Mouse (Mus musculus) CH12.LX (cell line): ENCODE data around the gene Nbea.

Experiments
- CHD1 ChIP-seq: IDR thresholded peaks from 2 replicates; pipeline ENCODE4 v1.6.1; 2012; ENCODE audit warnings: low read depth, low read length, improper control_type of control experiment, inconsistent platforms
- CHD2 ChIP-seq: IDR thresholded peaks from 2 replicates; pipeline ENCODE4 v1.6.1; 2011; ENCODE audit warnings: low read length, improper control_type of control experiment
- CTCF ChIP-seq, 2 experiments: IDR thresholded peaks in 1 of 2; conservative IDR thresholded peaks in 1 of 2; 2 replicates each; pipeline ENCODE4 v1.5.1; 2011 to 2012; ENCODE audit warnings: low read depth in 2 of 2, low read length in 2 of 2, improper control_type of control experiment in 1 of 2, inconsistent platforms in 1 of 2, mild to moderate bottlenecking in 1 of 2, moderate library complexity in 1 of 2
- EP300 ChIP-seq: IDR thresholded peaks from 2 replicates; pipeline ENCODE4 v1.6.1; 2011; ENCODE audit warnings: low read length, improper control_type of control experiment
- JUN ChIP-seq: IDR thresholded peaks from 2 replicates; pipeline ENCODE4 v1.6.1; 2011; ENCODE audit warnings: low read depth, mild to moderate bottlenecking, low read length, improper control_type of control experiment, moderate library complexity; ENCODE audit not compliant: insufficient read depth
- MAFK ChIP-seq: IDR thresholded peaks from 2 replicates; pipeline ENCODE4 v1.6.1; 2011; ENCODE audit warnings: low read length, improper control_type of control experiment; ENCODE audit not compliant: insufficient replicate concordance
- POLR2A ChIP-seq: IDR thresholded peaks from 2 replicates; pipeline ENCODE4 v1.6.1; 2011; ENCODE audit warnings: low read depth, mild to moderate bottlenecking, improper control_type of control experiment, low read length
- ZNF384 ChIP-seq: IDR thresholded peaks from 2 replicates; pipeline ENCODE4 v1.6.1; 2012; ENCODE audit warnings: low read depth, low read length, improper control_type of control experiment, inconsistent platforms

DNA sequence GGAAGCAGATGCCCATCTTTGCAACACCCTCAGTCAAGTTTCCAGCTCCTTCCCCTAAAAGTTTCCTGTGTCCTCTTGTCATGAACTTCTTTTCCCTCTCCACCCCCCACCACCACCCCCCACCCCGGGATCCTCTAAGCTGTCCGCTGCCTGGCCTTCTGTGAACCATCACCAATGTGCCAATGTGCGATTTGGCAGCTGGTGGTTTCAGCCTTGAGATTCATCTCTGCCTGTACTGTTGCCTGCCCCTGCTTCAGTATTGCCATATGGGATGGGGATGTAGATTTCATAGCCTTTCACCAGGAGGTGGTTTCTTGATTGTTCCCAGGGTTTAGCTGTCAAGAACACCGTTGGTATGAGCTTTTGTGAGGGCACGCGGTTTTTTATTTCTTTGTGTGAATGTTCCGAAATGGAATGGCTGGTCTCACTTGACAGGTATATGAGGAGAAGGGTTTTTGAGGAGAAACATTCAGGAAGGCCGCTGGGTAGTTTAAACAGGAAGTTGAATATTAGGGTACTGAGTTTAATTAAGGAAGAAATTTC is 594.0 kb downstream of the Nbea start:
- TF ChIP-seq POLR2A (no peak), CHD2 (no peak), EP300 (no peak), MAFK (no peak), JUN (no peak), CTCF (conservative IDR thresholded peaks at IDR 0.05 in 1 of 2, IDR thresholded peaks at IDR 0.05 in 1 of 2; ENCODE audit: low read depth in 2 of 2, low read length in 2 of 2) (no peak), CHD1 (no peak), ZNF384 (no peak)
